Mouse (Mus musculus): Measurements from ENCODE around the gene Spred3. TPM values are rescaled to one million over a fixed set of nuclear protein-coding genes. Genes with fewer than 3 reads are reported as not detected.
"Not testable (repeated sequence)": the region's sequence is repeated elsewhere in the genome, so short reads cannot be mapped to it uniquely, and the experiment has no call there.

The Spred3 gene
- under 1 TPM in 1 of 2 experiments, not detected in 1; 0.42 TPM for polyA plus RNA-seq (2017; shearing (Covaris generic))

GRCm38 (mm10) chr7:29170066-29170754 is at the start of gene Spred3, which contains the start of gene Ggn:
Spred3 (minus strand) TSS chr7:29170411.
Ggn (plus strand) TSS chr7:29170210.
- peak; percentile 10 for ATAC-seq

DNA sequence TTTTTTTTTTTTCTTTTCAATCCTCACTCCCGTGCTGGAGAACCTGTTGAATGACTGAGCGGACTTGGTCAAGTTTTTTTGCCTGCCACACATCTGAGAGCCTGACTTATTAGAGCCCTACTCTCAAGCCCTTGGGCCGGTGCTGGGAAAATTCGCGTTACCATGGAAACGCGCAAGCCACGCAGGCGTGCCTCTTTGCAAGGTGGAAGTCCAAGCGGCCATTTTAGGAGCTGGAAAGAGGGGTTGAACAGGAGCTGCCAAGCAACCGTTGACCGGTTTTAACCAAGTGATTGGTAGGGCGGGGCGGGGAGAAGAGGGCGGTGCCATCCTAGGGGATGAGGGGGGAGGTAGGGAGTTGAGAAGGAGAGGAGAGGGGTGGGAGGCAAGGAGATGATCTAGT is 44.6 kb upstream of the Spred3 start:
- ATAC-seq, result no peak

DNA sequence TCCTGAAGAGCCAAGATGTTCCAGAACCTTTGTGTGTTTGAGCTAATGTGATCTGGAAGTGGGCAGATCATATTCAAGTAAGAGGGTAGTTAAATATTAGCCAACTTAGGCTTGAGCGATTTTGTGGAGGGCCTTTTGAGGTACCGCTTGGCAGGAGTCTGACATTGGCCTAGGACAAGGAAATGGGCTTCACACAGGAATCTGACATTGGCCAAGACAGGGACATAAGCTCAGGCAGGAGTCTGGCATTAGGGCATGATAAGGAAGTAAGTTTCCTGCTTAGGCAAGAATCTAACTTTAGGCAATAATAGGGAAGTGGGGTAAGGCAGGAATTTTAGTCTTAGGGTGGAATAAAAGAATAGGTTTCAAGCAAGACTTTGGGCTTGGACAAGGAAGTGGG is 44.0 kb upstream of the Spred3 start:
- no peak for ATAC-seq

DNA sequence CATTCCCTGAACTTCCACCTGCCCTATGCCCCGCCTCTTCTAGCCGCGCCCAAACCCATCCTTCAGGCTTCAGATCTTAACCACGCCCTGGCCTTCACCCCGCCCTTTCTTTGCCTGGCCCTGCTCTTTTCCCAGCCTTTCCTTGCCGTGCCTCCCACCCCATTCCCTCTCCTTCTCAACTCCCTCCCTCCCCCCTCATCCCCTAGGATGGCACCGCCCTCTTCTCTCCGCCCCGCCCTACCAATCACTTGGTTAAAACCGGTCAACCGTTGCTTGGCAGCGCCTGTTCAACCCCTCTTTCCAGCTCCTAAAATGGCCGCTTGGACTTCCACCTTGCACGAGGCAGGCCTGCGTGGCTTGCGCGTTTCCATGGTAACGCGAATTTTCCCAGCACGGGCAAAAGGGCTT is 43.5 kb upstream of the Spred3 start, which contains the start of gene Catsperg1:
TSS of gene Catsperg1 (minus strand) at position 361 of the 408 bp plus-strand sequence.
- ATAC-seq, result no peak

DNA sequence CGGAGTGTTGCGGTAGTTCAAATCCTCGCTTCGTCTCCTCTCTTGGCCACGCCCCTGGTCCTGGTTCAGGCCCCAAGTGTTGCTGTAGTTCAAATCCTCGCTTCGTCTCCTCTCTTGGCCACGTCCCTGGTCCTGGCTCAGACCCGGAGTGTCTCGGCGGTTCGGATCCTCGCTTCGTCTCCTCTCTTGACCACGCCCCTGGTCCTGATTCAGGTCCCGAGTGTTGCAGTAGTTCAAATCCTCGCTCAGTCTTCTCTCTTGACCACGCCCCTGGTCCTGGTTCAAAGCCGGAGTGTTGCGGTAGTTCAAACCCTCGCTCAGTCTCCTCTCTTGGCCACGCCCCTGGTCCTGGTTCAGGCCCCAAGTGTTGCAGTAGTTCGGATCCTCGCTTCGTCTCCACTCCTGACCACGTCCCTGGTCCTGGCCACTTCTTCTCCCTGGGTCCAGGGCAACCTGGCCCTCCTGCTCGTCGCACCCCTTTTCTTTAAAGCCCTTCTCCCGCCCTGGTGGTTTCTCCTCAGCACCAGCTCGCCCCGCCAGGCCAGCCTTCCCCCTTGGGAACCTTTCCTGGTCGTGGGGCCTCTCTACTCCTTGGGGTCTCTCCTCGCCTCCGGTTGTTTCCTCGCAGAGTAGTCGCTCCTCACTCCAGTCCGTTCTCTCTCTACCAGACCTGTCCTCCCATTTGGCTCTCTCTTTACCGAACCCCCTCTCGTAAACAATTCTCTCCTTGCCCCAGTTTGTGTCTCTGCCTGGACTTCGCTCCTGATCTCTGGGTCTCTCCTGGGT is 42.8 kb upstream of the Spred3 start:
- ATAC-seq, result not testable (repeated sequence)

DNA sequence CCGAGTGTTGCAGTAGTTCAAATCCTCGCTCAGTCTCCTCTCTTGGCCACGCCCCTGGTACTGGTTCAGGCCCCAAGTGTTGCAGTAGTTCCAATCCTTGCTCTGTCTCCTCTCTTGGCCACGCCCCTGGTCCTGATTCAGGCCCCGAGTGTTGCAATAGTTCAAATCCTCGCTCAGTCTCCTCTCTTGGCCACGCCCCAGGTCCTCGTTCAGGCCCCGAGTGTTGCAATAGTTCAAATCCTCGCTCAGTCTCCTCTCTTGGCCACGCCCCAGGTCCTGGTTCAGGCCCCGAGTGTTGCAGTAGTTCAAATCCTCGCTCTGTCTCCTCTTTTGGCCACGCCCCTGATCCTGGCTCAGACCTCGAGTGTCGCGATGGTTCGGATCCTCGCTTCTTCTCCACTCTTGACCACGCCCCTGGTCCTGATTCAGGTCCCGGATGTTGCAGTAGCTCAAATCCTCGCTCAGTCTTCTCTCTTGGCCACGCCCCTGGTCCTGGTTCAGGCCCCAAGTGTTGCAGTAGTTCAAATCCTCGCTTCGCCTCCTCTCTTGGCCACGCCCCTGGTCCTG is 42.1 kb upstream of the Spred3 start:
- ATAC-seq, result no peak

DNA sequence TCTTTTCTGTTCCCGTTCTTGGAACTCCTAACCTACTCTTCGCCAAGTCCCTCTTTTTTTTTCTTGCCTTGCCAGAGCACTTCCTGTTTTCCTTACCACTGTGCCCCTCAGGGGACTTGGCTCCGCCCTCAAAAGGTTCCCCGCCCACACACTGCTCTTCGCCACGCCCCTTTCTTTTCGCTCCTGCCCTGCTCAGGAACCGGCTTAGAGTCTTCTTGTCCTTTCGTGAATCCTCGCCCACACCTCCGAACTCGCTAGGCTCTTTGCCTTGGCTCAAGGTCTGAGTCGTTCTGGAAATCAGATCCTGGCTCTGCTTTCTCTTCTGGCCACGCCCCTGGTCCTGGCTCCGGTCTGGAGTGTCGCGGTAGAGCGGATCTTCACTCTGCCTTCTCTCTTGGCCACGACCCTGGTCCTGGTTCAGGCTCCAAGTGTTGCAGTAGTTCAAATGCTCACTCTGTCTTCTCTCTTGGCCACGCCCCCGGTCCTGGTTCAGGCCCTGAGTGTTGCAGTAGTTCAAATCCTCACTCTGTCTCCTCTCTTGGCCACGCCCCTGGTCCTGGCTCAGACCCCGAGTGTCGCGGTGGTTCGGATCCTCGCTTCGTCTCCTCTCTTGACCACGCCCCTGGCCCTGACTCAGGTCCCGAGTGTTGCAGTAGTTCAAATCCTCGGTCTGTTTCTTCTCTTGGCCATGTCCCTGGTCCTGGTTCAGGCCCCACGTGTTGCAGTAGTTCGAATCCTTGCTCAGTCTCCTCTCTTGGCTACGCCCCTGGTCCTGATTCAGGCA is 41.4 kb upstream of the Spred3 start:
- ATAC-seq, result peak; percentile 94

- ATAC-seq, result peak; percentile 29
Observed at GRCm38 (mm10) chr7:29211013-29211412, 40.8 kb upstream of the Spred3 start.

DNA sequence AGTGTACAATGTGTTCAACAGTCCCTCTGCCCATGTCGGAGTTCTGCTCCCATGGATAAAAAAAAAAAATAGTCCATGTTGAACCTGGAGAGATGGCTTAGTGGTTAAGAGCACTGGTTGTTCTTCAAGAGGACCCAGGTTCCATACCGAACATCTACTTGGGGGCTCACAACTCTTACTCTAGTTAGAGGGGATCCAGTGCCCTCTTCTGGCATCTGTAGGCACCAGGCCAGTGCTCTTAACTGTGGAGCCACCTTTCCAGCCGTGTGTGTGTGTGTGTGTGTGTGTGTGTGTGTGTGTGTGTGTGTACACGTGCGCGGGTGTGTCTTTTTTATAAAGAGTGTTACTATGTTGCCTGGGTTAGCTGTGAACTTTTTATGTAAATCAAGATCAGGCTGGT is 32.4 kb upstream of the Spred3 start:
- ATAC-seq, result no peak

DNA sequence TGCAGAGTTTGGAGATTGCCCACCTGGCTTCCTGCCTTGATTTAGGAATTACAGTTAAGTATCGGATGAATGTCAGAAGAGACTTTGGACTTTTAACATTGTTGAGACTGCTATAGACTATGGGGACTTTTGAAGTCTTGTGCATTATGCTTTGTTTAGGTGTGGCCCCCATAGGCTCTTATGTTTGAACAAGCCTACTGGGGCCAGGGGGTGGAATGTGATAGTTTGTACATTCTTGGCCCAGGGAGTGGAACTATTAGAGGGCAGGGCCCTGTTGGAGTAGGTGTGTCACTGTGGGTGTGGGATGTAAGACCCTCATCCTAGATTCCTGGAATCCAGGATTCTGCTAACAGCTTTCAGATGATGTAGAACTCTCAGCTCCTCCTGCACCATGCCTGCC is 24.0 kb upstream of the Spred3 start:
- not testable (repeated sequence) for ATAC-seq

GRCm38 (mm10) chr7:29181323-29181722 is 11.1 kb upstream of the Spred3 start:
- not testable (repeated sequence) for ATAC-seq

GRCm38 (mm10) chr7:29180854-29181236 is 10.6 kb upstream of the Spred3 start:
- ATAC-seq, result no peak

DNA sequence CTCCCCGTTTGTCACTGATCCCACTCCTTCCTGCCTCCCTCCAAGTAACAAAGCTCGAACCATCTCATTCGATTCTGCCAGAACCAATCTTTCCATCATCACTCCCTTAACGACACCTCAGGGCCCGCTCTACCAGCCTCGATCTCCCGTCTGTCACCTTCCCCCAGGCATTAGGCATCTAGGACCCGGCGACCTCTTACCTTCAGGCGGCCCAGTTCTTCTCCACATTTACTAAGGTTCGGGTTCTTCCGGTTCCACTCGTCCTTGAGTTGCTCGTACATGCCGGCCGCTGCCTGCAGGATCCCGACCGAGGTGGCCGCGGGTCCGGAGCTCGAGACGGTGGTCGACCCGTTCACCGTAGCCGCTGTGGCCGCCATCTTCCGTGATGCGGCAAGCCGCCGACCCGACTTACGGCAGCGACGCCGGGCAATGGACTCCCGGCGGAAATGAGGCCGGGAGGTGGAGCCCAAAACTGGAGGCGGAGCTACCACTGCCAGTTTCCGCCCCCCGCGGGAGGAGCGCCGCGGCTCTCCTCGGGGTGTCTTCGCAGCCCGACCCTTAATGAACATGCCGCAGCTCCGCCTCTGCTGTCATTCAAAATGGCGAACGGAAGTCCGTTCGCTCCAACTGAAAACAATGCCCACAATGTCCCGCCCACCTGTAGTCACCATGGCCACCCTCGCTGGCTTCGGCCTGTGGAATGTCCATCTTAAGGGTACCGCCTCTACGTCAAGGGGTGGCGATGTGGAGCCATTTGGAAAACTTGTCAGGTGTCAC is 10.1 kb upstream of the Spred3 start, which contains the start of gene Psmd8:
TSS of gene Psmd8 (minus strand) at position 625 of the 777 bp plus-strand sequence.
- ATAC-seq, result peak; percentile 97

GRCm38 (mm10) chr7:29179323-29179722 is 9.1 kb upstream of the Spred3 start:
- ATAC-seq, result no peak

DNA sequence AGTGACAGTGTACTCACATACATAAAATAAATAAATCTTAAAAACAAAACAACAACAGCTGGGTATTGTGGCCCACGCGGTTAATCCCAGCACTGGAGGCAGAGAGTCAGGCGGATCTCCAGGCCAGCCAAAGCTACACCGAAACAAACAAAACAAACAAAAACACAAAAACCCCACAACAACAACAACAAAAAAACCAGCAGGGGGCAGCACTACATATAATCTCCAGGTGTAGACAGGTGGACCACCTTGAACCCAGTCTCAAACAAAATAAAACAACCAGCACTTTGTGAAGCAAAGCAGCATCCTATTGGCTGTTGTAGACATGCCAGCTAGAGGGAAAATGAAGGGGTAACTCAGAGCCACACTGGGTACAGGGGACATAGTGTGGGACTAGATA is 7.9 kb upstream of the Spred3 start:
- no peak for ATAC-seq

GRCm38 (mm10) chr7:29172390-29173016 is 2.3 kb upstream of the Spred3 start:
- no peak for ATAC-seq

- ATAC-seq, result no peak
Observed at GRCm38 (mm10) chr7:29171562-29172097, 1.4 kb upstream of the Spred3 start.

DNA sequence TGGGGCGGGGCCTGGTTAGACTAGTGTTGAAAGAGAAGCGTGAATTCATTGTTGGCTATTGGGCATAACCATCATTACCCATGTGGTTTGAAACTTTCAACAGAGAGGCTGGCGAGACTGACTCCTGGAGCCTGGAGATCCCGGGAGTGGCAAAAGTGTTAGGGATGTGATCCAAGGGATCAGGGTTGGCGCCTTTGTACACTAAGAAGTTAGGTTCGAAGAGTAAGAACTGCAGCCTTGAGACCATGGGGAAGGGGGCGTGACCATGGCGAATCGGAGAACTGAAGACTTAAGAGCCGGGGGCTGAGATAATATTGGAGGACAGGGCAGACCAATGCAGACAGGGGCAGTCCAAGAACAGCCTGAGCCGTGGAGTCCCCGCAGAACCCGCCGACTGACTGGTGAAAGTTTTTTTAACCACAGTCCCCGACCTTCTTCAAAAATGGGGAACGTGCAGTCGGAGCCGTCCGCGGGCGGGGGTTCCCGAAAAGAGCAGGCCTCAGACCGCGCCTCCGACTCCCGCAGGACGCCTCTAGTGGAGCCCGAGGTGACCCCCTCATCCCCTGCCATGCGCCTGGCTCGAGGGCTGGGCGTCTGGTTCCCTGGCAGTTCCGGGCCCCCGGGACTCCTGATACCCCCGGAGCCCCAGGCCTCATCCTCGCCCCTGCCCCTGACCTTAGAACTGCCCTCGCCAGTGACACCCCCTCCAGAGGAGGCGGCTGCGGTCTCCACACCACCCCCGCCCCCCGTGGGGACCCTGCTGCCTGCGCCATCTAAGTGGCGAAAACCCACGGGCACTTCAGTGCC is 747 bp upstream of the Spred3 start:
- peak; percentile 39 for ATAC-seq

- peak; percentile 27 for ATAC-seq
Observed at GRCm38 (mm10) chr7:29169231-29170065, 763 bp downstream of the Spred3 start.

Measured in CD4-positive, CD25-positive, alpha-beta regulatory T cell, adult 4 months (primary cell).